Mouse (Mus musculus): ENCODE measurements around the gene Mxd1. TPM values are rescaled to one million over a fixed set of nuclear protein-coding genes. Genes with fewer than 3 reads are reported as not detected.

Gene Mxd1
- total and polyA plus RNA-seq, 3 experiments: 3.2 to 3.6 TPM; not detected in 1

- no peak overlapping the region for H3K4me3 ChIP-seq (ENCODE audit: control insufficient read depth in 1 of 2, insufficient read depth in 1 of 2, low read depth in 2 of 2, low read length in 2 of 2)
- no peaks in the 10 kb centered on the region for H3K9me3 ChIP-seq (replicated peaks; ENCODE audit: insufficient read depth, low read length)
- H3K27ac ChIP-seq (ENCODE audit: control insufficient read depth, low read depth, low read length): no peak overlapping the region
- TF ChIP-seq ZC3H11A (IDR thresholded peaks at IDR 0.05; ENCODE audit: low read depth, low read length) (no peak), ZMIZ1 (IDR thresholded peaks at IDR 0.05; ENCODE audit: low read depth, low read length) (no peak), UBTF (IDR thresholded peaks at IDR 0.05; ENCODE audit: borderline replicate concordance, insufficient read depth, low read depth, low read length) (no peak), MAZ (IDR thresholded peaks at IDR 0.05; ENCODE audit: low read depth, low read length) (no peak), MXI1 (IDR thresholded peaks at IDR 0.05; ENCODE audit: low read depth, low read length) (no peak), USF2 (IDR thresholded peaks at IDR 0.05; ENCODE audit: borderline replicate concordance in 1 of 2, insufficient read depth in 1 of 2, low read depth in 1 of 2, low read length in 2 of 2) (no peak), CTCF (IDR thresholded peaks at IDR 0.05 in 2 of 3, conservative IDR thresholded peaks at IDR 0.05 in 1 of 3; ENCODE audit: control insufficient read depth in 1 of 3, insufficient read depth in 1 of 3, low read depth in 2 of 3, low read length in 3 of 3, poor library complexity in 1 of 3, severe bottlenecking in 1 of 3) (no peak), CHD2 (IDR thresholded peaks at IDR 0.05; ENCODE audit: low read length) (no peak), MAFK (IDR thresholded peaks at IDR 0.05; ENCODE audit: borderline replicate concordance, low read depth, low read length) (no peak), POLR2A (IDR thresholded peaks at IDR 0.05; ENCODE audit: control insufficient read depth in 1 of 2, insufficient read depth in 1 of 2, low read depth in 1 of 2, low read length in 2 of 2, poor library complexity in 1 of 2) (no peak), ETS1 (IDR thresholded peaks at IDR 0.05; ENCODE audit: low read depth, low read length) (no peak), MAX (IDR thresholded peaks at IDR 0.05; ENCODE audit: low read length) (no peak), MEF2A (IDR thresholded peaks at IDR 0.05; ENCODE audit: extremely low read depth, insufficient replicate concordance, low read depth, low read length, poor library complexity, severe bottlenecking) (no peak), BHLHE40 (IDR thresholded peaks at IDR 0.05; ENCODE audit: borderline replicate concordance, low read depth, low read length) (no peak), E2F4 (IDR thresholded peaks at IDR 0.05; ENCODE audit: borderline replicate concordance, low read depth, low read length) (no peak), GABPA (IDR thresholded peaks at IDR 0.05; ENCODE audit: low read depth, low read length) (no peak), TBP (IDR thresholded peaks at IDR 0.05; ENCODE audit: low read depth, low read length) (no peak), NELFE (IDR thresholded peaks at IDR 0.05; ENCODE audit: low read depth, low read length) (no peak)
- H3K9ac ChIP-seq (ENCODE audit: control insufficient read depth, low read depth, low read length, poor library complexity, severe bottlenecking): no peak overlapping the region
- H3K27me3 ChIP-seq (ENCODE audit: control insufficient read depth in 1 of 2, insufficient read depth in 2 of 2, low read length in 2 of 2): peaks cover 5 to 12% of the 10 kb centered on the region in 2 experiments
- H3K4me1 ChIP-seq (ENCODE audit: control insufficient read depth in 1 of 2, insufficient read depth in 2 of 2, low read length in 2 of 2): no peaks in the 10 kb centered on the region
- no peaks in the 10 kb centered on the region for H3K79me2 ChIP-seq (ENCODE audit: control insufficient read depth, insufficient read depth, low read length, poor library complexity)
- DNase-seq (ENCODE audit: low read depth, low spot score): no peak
- H3K36me3 ChIP-seq (ENCODE audit: control insufficient read depth in 1 of 2, insufficient read depth in 2 of 2, low read length in 2 of 2): no peaks in the 10 kb centered on the region
Measured at GRCm38 (mm10) chr6:86623201-86623600, 45.8 kb downstream of the Mxd1 start.

- TF ChIP-seq ZNF384 (IDR thresholded peaks at IDR 0.05; ENCODE audit: low read depth, low read length) (no peak), TAL1 (IDR thresholded peaks at IDR 0.05; ENCODE audit: low read length) (peak; percentile 49; the same call in 1 of the 2 replicates), ZC3H11A (IDR thresholded peaks at IDR 0.05; ENCODE audit: low read depth, low read length) (no peak), RCOR1 (IDR thresholded peaks at IDR 0.05; ENCODE audit: low read depth, low read length) (peak; percentile 31; the same call in 1 of the 2 replicates), TCF12 (IDR thresholded peaks at IDR 0.05; ENCODE audit: low read depth, low read length) (peak; percentile 51; the same call in 1 of the 2 replicates), EP300 (IDR thresholded peaks at IDR 0.05; ENCODE audit: low read depth in 1 of 2, low read length in 2 of 2) (peak; percentile 15 to 35; a peak in 2 of 4 replicates), ETS1 (IDR thresholded peaks at IDR 0.05; ENCODE audit: low read depth, low read length) (peak; percentile 39; the same call in 1 of the 2 replicates)
- no peak for DNase-seq (ENCODE audit: low read depth, low spot score)
- H3K9me3 ChIP-seq (replicated peaks; ENCODE audit: insufficient read depth, low read length): no peaks in the 10 kb centered on the region
- no peak overlapping the region for H3K4me3 ChIP-seq (ENCODE audit: control insufficient read depth in 1 of 2, insufficient read depth in 1 of 2, low read depth in 2 of 2, low read length in 2 of 2)
- H3K27me3 ChIP-seq (ENCODE audit: control insufficient read depth in 1 of 2, insufficient read depth in 2 of 2, low read length in 2 of 2): peaks cover 1 to 2% of the 10 kb centered on the region in 2 experiments
- H3K4me1 ChIP-seq (ENCODE audit: control insufficient read depth in 1 of 2, insufficient read depth in 2 of 2, low read length in 2 of 2): no peaks in the 10 kb centered on the region
- no peaks in the 10 kb centered on the region for H3K79me2 ChIP-seq (ENCODE audit: control insufficient read depth, insufficient read depth, low read length, poor library complexity)
- H3K36me3 ChIP-seq (ENCODE audit: control insufficient read depth in 1 of 2, insufficient read depth in 2 of 2, low read length in 2 of 2): no peaks in the 10 kb centered on the region
- H3K27ac ChIP-seq (ENCODE audit: control insufficient read depth, low read depth, low read length): no peak overlapping the region
- no peak overlapping the region for H3K9ac ChIP-seq (ENCODE audit: control insufficient read depth, low read depth, low read length, poor library complexity, severe bottlenecking)
Measured at GRCm38 (mm10) chr6:86615301-86615700, 53.7 kb downstream of the Mxd1 start.
